Mouse (Mus musculus) small intestine, adult 2 months (tissue): ENCODE measurements around the gene Rad51b.

Experiments used
- CTCF ChIP-seq: fragments of 200-500 bp; IDR thresholded peaks from 2 replicates; pipeline ENCODE4 v1.5.1; 2012; ENCODE audit warnings: low read depth, mild to moderate bottlenecking, control low read depth, inconsistent platforms, low read length, moderate library complexity, mixed read lengths; ENCODE audit not compliant: insufficient replicate concordance, insufficient read length; ENCODE audit errors: extremely low read depth
- POLR2A ChIP-seq: fragments of 200-500 bp; IDR thresholded peaks from 2 replicates; pipeline ENCODE4 v1.6.1; 2012; ENCODE audit warnings: low read depth, mild to moderate bottlenecking, control low read depth, inconsistent platforms, low read length, moderate library complexity

GRCm38 (mm10) chr12:79389251-79389650 lies 92.2 kb downstream of the Rad51b start:
- TF ChIP-seq CTCF (no peak), POLR2A (no peak)
